Mouse (Mus musculus): Measurements from ENCODE around the gene Arf1. TPM values are rescaled to one million over a fixed set of nuclear protein-coding genes. Genes with fewer than 3 reads are reported as not detected.

Gene Arf1
- polyA plus RNA-seq, 1 experiment: 566 TPM

- H3K4me1 ChIP-seq (ENCODE audit: control insufficient read depth, insufficient read depth, low read length): peaks cover 38% of the 10 kb centered on the region
- DNase-seq: no peak
- peak overlapping the region; percentile 86 for H3K4me3 ChIP-seq (replicated peaks; ENCODE audit: extremely low read depth, low read depth, low read length)
- WGBS: under 1% methylated on average over 21 of the region's 21 CpGs
- TF ChIP-seq POLR2A (IDR thresholded peaks at IDR 0.05; ENCODE audit: borderline replicate concordance, extremely low read depth, low read depth, low read length): no peak
- TF ChIP-seq CTCF (IDR thresholded peaks at IDR 0.05; ENCODE audit: insufficient read depth, low read length): no peak
Measured at GRCm38 (mm10) chr11:59226787-59227603, 1.1 kb downstream of the Arf1 start.

GRCm38 (mm10) chr11:59226251-59226650, 1.8 kb downstream of the Arf1 start:
- no peak for DNase-seq
- 8% methylated on average over 3 of the region's 3 CpGs for WGBS
- H3K4me3 ChIP-seq (replicated peaks; ENCODE audit: extremely low read depth, low read depth, low read length): peak overlapping the region; percentile 86
- H3K4me1 ChIP-seq (ENCODE audit: control insufficient read depth, insufficient read depth, low read length): peaks cover 44% of the 10 kb centered on the region
- no peak for TF ChIP-seq POLR2A (IDR thresholded peaks at IDR 0.05; ENCODE audit: borderline replicate concordance, extremely low read depth, low read depth, low read length)
- no peak for TF ChIP-seq CTCF (IDR thresholded peaks at IDR 0.05; ENCODE audit: insufficient read depth, low read length)

- Histone ChIP-seq H3K4me1 (ENCODE audit: control insufficient read depth, insufficient read depth, low read length) (peaks cover 53% of the 10 kb centered on the region), H3K4me3 (replicated peaks; ENCODE audit: extremely low read depth, low read depth, low read length) (no peak overlapping the region)
- TF ChIP-seq POLR2A (IDR thresholded peaks at IDR 0.05; ENCODE audit: borderline replicate concordance, extremely low read depth, low read depth, low read length): no peak
- DNase-seq: no peak
- 24% methylated on average over 2 of the region's 2 CpGs for whole genome bisulfite sequencing
Measured at GRCm38 (mm10) chr11:59225167-59225566, 2.9 kb downstream of the Arf1 start.

GRCm38 (mm10) chr11:59224470-59224869, 3.6 kb downstream of the Arf1 start:
- Histone ChIP-seq H3K4me3 (replicated peaks; ENCODE audit: extremely low read depth, low read depth, low read length) (peak overlapping the region; percentile 10), H3K4me1 (ENCODE audit: control insufficient read depth, insufficient read depth, low read length) (peaks cover 56% of the 10 kb centered on the region)
- no peak for DNase-seq
- TF ChIP-seq POLR2A (IDR thresholded peaks at IDR 0.05; ENCODE audit: borderline replicate concordance, extremely low read depth, low read depth, low read length) (no peak), CTCF (IDR thresholded peaks at IDR 0.05; ENCODE audit: insufficient read depth, low read length) (no peak)
- WGBS: 15% methylated on average over 2 of the region's 2 CpGs

- Histone ChIP-seq H3K4me3 (replicated peaks; ENCODE audit: extremely low read depth, low read depth, low read length) (peak overlapping the region; percentile 10), H3K4me1 (ENCODE audit: control insufficient read depth, insufficient read depth, low read length) (peaks cover 60% of the 10 kb centered on the region)
- no peak for DNase-seq
- TF ChIP-seq CTCF (IDR thresholded peaks at IDR 0.05; ENCODE audit: insufficient read depth, low read length): no peak
- no peak for TF ChIP-seq POLR2A (IDR thresholded peaks at IDR 0.05; ENCODE audit: borderline replicate concordance, extremely low read depth, low read depth, low read length)
- WGBS: 46% methylated on average over 3 of the region's 3 CpGs
Measured at GRCm38 (mm10) chr11:59224025-59224424, 4.0 kb downstream of the Arf1 start.

- WGBS: 64% methylated on average over 4 of the region's 4 CpGs
- Histone ChIP-seq H3K4me3 (replicated peaks; ENCODE audit: extremely low read depth, low read depth, low read length) (no peak overlapping the region), H3K4me1 (ENCODE audit: control insufficient read depth, insufficient read depth, low read length) (peaks cover 68% of the 10 kb centered on the region)
- TF ChIP-seq POLR2A (IDR thresholded peaks at IDR 0.05; ENCODE audit: borderline replicate concordance, extremely low read depth, low read depth, low read length): no peak
- DNase-seq: no peak
Measured at GRCm38 (mm10) chr11:59222306-59222705, 5.8 kb downstream of the Arf1 start.

GRCm38 (mm10) chr11:59221604-59222003, 6.5 kb downstream of the Arf1 start:
- peaks cover 73% of the 10 kb centered on the region for H3K4me1 ChIP-seq (ENCODE audit: control insufficient read depth, insufficient read depth, low read length)
- TF ChIP-seq POLR2A (IDR thresholded peaks at IDR 0.05; ENCODE audit: borderline replicate concordance, extremely low read depth, low read depth, low read length) (no peak), CTCF (IDR thresholded peaks at IDR 0.05; ENCODE audit: insufficient read depth, low read length) (no peak)
- no peak for DNase-seq
- no peak overlapping the region for H3K4me3 ChIP-seq (replicated peaks; ENCODE audit: extremely low read depth, low read depth, low read length)

- Histone ChIP-seq H3K4me1 (ENCODE audit: control insufficient read depth, insufficient read depth, low read length) (peaks cover 60% of the 10 kb centered on the region), H3K4me3 (replicated peaks; ENCODE audit: extremely low read depth, low read depth, low read length) (no peak overlapping the region)
- TF ChIP-seq POLR2A (IDR thresholded peaks at IDR 0.05; ENCODE audit: borderline replicate concordance, extremely low read depth, low read depth, low read length): no peak
- peak; percentile 49 for TF ChIP-seq CTCF (IDR thresholded peaks at IDR 0.05; ENCODE audit: insufficient read depth, low read length)
- DNase-seq: no peak
Measured at GRCm38 (mm10) chr11:59219064-59219463, 9.0 kb downstream of the Arf1 start.

- Histone ChIP-seq H3K4me1 (ENCODE audit: control insufficient read depth, insufficient read depth, low read length) (peaks cover 55% of the 10 kb centered on the region), H3K4me3 (replicated peaks; ENCODE audit: extremely low read depth, low read depth, low read length) (no peak overlapping the region)
- TF ChIP-seq POLR2A (IDR thresholded peaks at IDR 0.05; ENCODE audit: borderline replicate concordance, extremely low read depth, low read depth, low read length) (no peak), CTCF (IDR thresholded peaks at IDR 0.05; ENCODE audit: insufficient read depth, low read length) (no peak)
- no peak for DNase-seq
- 57% methylated on average over 4 of the region's 4 CpGs for WGBS
Measured at GRCm38 (mm10) chr11:59218389-59218998, 9.6 kb downstream of the Arf1 start.

- H3K4me3 ChIP-seq (replicated peaks; ENCODE audit: extremely low read depth, low read depth, low read length): no peak overlapping the region
- TF ChIP-seq POLR2A (IDR thresholded peaks at IDR 0.05; ENCODE audit: borderline replicate concordance, extremely low read depth, low read depth, low read length) (no peak), CTCF (IDR thresholded peaks at IDR 0.05; ENCODE audit: insufficient read depth, low read length) (no peak)
- H3K4me1 ChIP-seq (ENCODE audit: control insufficient read depth, insufficient read depth, low read length): peaks cover 53% of the 10 kb centered on the region
- DNase-seq: no peak
- WGBS: 25% methylated on average over 3 of the region's 3 CpGs
Measured at GRCm38 (mm10) chr11:59216955-59217354, 11.1 kb downstream of the Arf1 start.

All from lung, adult 2 months (tissue).